Mouse (Mus musculus): ENCODE data around the gene Lrba. TPM values are rescaled to one million over a fixed set of nuclear protein-coding genes. Genes with fewer than 3 reads are reported as not detected.

Gene Lrba
- polyA plus RNA-seq, 1 experiment, result 5.6 TPM

DNA sequence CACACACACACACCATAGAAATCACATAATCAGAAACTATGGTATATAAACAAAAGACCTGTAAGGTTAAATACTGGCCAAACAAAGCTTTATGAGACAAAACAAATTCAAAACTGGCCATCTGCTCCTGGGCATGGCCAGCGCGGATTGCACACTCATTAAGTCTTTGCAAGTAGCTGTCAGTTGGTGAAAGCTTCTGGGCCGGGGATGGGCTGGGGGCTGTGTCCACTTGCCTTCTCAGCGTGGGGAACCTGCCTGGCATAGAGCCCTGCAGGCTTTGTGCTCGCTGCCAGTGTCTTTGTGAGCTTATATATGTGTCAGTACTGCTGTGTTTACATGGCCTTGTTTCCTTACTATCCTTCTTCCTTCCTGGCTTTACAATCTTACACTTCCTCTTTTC, 118.8 kb downstream of the Lrba start:
- no peak overlapping the region for H3ac ChIP-seq (ENCODE audit: control insufficient read depth, insufficient read length)
- H3K79me2 ChIP-seq (ENCODE audit: control insufficient read depth, insufficient read depth), result no peaks in the 10 kb centered on the region
- TF ChIP-seq MYOD1 (IDR thresholded peaks at IDR 0.05; ENCODE audit: control insufficient read depth in 1 of 3, insufficient read length in 2 of 3, low read depth in 2 of 3) (no peak), USF1 (IDR thresholded peaks at IDR 0.05; ENCODE audit: low read depth) (no peak), POLR2A (IDR thresholded peaks at IDR 0.05; ENCODE audit: insufficient read length, low read depth) (no peak)
- no peaks in the 10 kb centered on the region for H3K36me3 ChIP-seq (ENCODE audit: control insufficient read depth, insufficient read depth)
- no peak overlapping the region for H3K4me3 ChIP-seq
- H3K4me2 ChIP-seq (ENCODE audit: low read depth), result no peak overlapping the region
- H3K27me3 ChIP-seq (ENCODE audit: control insufficient read depth, insufficient read depth, insufficient read length), result no peaks in the 10 kb centered on the region

DNA sequence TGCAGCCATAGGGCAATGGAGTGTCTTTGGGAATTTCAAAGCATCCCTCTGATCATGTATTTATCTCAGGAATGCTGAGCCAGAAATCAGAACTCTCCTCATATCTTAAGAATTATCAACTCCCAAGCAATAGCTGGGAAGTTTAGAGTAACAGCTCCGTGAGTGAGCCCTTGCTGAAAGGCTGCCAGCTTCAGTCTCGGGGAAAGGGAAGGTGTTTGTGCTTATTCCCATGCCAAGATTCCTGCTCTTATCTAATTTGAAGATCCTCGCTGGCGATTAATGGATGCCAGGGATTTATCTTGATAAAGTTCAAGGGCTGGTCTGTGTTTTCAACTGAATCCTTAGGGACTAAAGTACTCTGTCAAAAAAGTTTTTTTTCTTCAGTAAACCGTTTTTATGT, 138.0 kb downstream of the Lrba start:
- Histone ChIP-seq H3K79me2 (ENCODE audit: control insufficient read depth, insufficient read depth) (no peaks in the 10 kb centered on the region), H3K36me3 (ENCODE audit: control insufficient read depth, insufficient read depth) (no peaks in the 10 kb centered on the region), H3ac (ENCODE audit: control insufficient read depth, insufficient read length) (no peak overlapping the region), H3K27me3 (ENCODE audit: control insufficient read depth, insufficient read depth, insufficient read length) (no peaks in the 10 kb centered on the region), H3K4me3 (no peak overlapping the region), H3K4me2 (ENCODE audit: low read depth) (no peak overlapping the region)
- no peak for TF ChIP-seq POLR2AphosphoS2 (IDR thresholded peaks at IDR 0.05; ENCODE audit: insufficient read length, low read depth)
- TF ChIP-seq TCF12 (IDR thresholded peaks at IDR 0.05; ENCODE audit: insufficient read depth, poor library complexity, severe bottlenecking), result no peak
- no peak for TF ChIP-seq POLR2A (IDR thresholded peaks at IDR 0.05; ENCODE audit: insufficient read length, low read depth)
- no peak for TF ChIP-seq MAX (IDR thresholded peaks at IDR 0.05; ENCODE audit: low read depth)
- no peak for TF ChIP-seq MYOD1 (IDR thresholded peaks at IDR 0.05; ENCODE audit: control insufficient read depth in 1 of 3, insufficient read length in 2 of 3, low read depth in 2 of 3)
- TF ChIP-seq USF1 (IDR thresholded peaks at IDR 0.05; ENCODE audit: low read depth), result no peak
- TF ChIP-seq TCF3 (IDR thresholded peaks at IDR 0.05; ENCODE audit: insufficient read length, low read depth), result no peak
- no peak for TF ChIP-seq E2F4 (IDR thresholded peaks at IDR 0.05; ENCODE audit: insufficient read depth)
- no peak for TF ChIP-seq SRF (IDR thresholded peaks at IDR 0.05; ENCODE audit: control insufficient read depth, insufficient read length, low read depth)
- no peak for TF ChIP-seq REST (IDR thresholded peaks at IDR 0.05; ENCODE audit: insufficient read depth, insufficient read length)
- no peak for TF ChIP-seq MYOG (IDR thresholded peaks at IDR 0.05; ENCODE audit: control insufficient read depth in 1 of 3, insufficient read depth in 1 of 3, insufficient read length in 2 of 3, low read depth in 2 of 3)

- Histone ChIP-seq H3K4me3 (no peak overlapping the region), H3K27me3 (ENCODE audit: control insufficient read depth, insufficient read depth, insufficient read length) (no peaks in the 10 kb centered on the region), H3ac (ENCODE audit: control insufficient read depth, insufficient read length) (no peak overlapping the region), H3K36me3 (ENCODE audit: control insufficient read depth, insufficient read depth) (no peaks in the 10 kb centered on the region), H3K79me2 (ENCODE audit: control insufficient read depth, insufficient read depth) (no peaks in the 10 kb centered on the region), H3K4me2 (ENCODE audit: low read depth) (no peak overlapping the region)
- TF ChIP-seq TCF12 (IDR thresholded peaks at IDR 0.05; ENCODE audit: insufficient read depth, poor library complexity, severe bottlenecking) (no peak), TCF3 (IDR thresholded peaks at IDR 0.05; ENCODE audit: insufficient read length, low read depth) (no peak), MYOD1 (IDR thresholded peaks at IDR 0.05; ENCODE audit: control insufficient read depth in 1 of 3, insufficient read length in 2 of 3, low read depth in 2 of 3) (no peak), MAX (IDR thresholded peaks at IDR 0.05; ENCODE audit: low read depth) (no peak), POLR2AphosphoS2 (IDR thresholded peaks at IDR 0.05; ENCODE audit: insufficient read length, low read depth) (no peak), E2F4 (IDR thresholded peaks at IDR 0.05; ENCODE audit: insufficient read depth) (no peak), REST (IDR thresholded peaks at IDR 0.05; ENCODE audit: insufficient read depth, insufficient read length) (no peak), SRF (IDR thresholded peaks at IDR 0.05; ENCODE audit: control insufficient read depth, insufficient read length, low read depth) (no peak), USF1 (IDR thresholded peaks at IDR 0.05; ENCODE audit: low read depth) (no peak), CEBPB (IDR thresholded peaks at IDR 0.05; ENCODE audit: insufficient read depth, poor library complexity, severe bottlenecking) (no peak), MYOG (IDR thresholded peaks at IDR 0.05; ENCODE audit: control insufficient read depth in 1 of 3, insufficient read depth in 1 of 3, insufficient read length in 2 of 3, low read depth in 2 of 3) (no peak), POLR2A (IDR thresholded peaks at IDR 0.05; ENCODE audit: insufficient read length, low read depth) (no peak)
Observed at GRCm38 (mm10) chr3:86371466-86371865, 147.0 kb downstream of the Lrba start.

- TF ChIP-seq MAX (IDR thresholded peaks at IDR 0.05; ENCODE audit: low read depth) (no peak), TCF3 (IDR thresholded peaks at IDR 0.05; ENCODE audit: insufficient read length, low read depth) (no peak), SRF (IDR thresholded peaks at IDR 0.05; ENCODE audit: control insufficient read depth, insufficient read length, low read depth) (no peak), USF1 (IDR thresholded peaks at IDR 0.05; ENCODE audit: low read depth) (no peak), POLR2AphosphoS2 (IDR thresholded peaks at IDR 0.05; ENCODE audit: insufficient read length, low read depth) (no peak), CEBPB (IDR thresholded peaks at IDR 0.05; ENCODE audit: insufficient read depth, poor library complexity, severe bottlenecking) (no peak), POLR2A (IDR thresholded peaks at IDR 0.05; ENCODE audit: insufficient read length, low read depth) (no peak)
- H3ac ChIP-seq (ENCODE audit: control insufficient read depth, insufficient read length), result no peak overlapping the region
- no peak overlapping the region for H3K4me3 ChIP-seq
- H3K36me3 ChIP-seq (ENCODE audit: control insufficient read depth, insufficient read depth), result no peaks in the 10 kb centered on the region
- H3K79me2 ChIP-seq (ENCODE audit: control insufficient read depth, insufficient read depth), result no peaks in the 10 kb centered on the region
- H3K4me2 ChIP-seq (ENCODE audit: low read depth), result no peak overlapping the region
- H3K27me3 ChIP-seq (ENCODE audit: control insufficient read depth, insufficient read depth, insufficient read length), result no peaks in the 10 kb centered on the region
Observed at GRCm38 (mm10) chr3:86375276-86375675, 150.8 kb downstream of the Lrba start.

GRCm38 (mm10) chr3:86382557-86382956, 158.1 kb downstream of the Lrba start:
- Histone ChIP-seq H3K4me2 (ENCODE audit: low read depth) (no peak overlapping the region), H3ac (ENCODE audit: control insufficient read depth, insufficient read length) (no peak overlapping the region), H3K79me2 (ENCODE audit: control insufficient read depth, insufficient read depth) (no peaks in the 10 kb centered on the region), H3K4me3 (no peak overlapping the region), H3K27me3 (ENCODE audit: control insufficient read depth, insufficient read depth, insufficient read length) (no peaks in the 10 kb centered on the region), H3K36me3 (ENCODE audit: control insufficient read depth, insufficient read depth) (no peaks in the 10 kb centered on the region)
- no peak for TF ChIP-seq USF1 (IDR thresholded peaks at IDR 0.05; ENCODE audit: low read depth)
- no peak for TF ChIP-seq MAX (IDR thresholded peaks at IDR 0.05; ENCODE audit: low read depth)
- no peak for TF ChIP-seq MYOD1 (IDR thresholded peaks at IDR 0.05; ENCODE audit: control insufficient read depth in 1 of 3, insufficient read length in 2 of 3, low read depth in 2 of 3)
